Mouse (Mus musculus) fibroblast of lung, adult 2 months (primary cell): ENCODE measurements around the gene Neurod2.

Source experiments
- DNase-seq: peaks from one replicate; pipeline ENCODE4 v3.0.0-alpha.2; 2011; ENCODE audit warnings: low read depth

The Neurod2 gene

DNA sequence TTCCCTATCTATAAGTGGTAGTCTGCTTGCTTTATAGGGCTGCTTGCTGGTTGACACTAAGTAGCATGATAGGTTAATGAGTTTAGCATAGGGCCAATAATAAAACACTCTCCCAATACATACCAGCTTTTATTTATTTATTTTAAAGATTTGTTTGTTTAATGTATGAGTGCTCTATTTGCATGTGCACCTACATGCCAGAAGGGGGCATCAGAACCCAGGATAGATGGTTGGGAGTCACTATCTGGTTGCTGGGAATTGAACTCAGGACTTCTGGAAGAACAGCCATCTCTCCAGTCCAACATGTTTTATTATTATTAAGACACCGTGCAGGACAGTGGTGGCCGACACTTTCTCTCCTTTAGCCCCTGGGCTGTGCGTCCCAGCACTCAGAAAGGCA, 2.7 kb upstream of the Neurod2 start:
- no peak for DNase-seq

DNA sequence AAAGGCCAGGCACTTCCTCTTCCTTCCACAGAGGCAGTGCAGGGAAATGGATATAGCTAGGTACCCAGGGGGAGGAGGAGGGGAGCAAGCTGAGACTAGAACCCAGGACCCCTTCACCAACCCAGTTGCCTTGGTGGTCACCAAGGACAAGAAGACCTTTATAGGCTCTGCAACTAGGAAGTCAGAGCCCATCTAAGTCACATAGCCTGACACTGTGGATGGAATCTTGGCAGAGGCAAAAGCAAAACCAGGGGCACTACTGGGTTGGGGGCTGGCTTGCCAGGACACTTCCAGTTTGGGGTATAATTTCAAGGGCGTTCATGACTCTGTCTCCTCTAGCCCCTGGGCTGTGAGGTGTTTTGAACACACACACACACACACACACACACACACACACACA, 2.0 kb upstream of the Neurod2 start:
- DNase-seq, result no peak

DNA sequence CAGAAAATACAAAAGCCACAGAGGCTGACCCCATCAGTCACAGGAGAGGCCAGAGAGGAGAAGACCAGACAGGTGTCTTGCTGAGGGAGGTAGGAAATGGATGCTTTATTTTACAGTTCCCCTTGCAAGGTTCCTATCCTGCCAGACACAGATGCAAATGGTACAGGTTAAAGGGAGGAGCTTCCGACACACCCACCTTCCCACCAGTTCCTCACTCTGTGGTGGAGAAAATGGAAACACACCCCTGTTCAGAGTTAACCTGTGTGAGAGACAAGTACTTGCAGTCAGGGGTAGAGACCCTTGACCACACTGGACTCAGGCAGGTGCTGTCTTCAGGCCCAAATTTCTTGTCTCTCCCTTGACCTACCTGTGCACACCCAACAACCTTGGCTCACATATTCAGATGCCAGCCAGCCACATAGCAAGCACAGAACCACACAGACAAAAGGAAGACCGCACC, 1.3 kb upstream of the Neurod2 start:
- DNase-seq, result no peak

DNA sequence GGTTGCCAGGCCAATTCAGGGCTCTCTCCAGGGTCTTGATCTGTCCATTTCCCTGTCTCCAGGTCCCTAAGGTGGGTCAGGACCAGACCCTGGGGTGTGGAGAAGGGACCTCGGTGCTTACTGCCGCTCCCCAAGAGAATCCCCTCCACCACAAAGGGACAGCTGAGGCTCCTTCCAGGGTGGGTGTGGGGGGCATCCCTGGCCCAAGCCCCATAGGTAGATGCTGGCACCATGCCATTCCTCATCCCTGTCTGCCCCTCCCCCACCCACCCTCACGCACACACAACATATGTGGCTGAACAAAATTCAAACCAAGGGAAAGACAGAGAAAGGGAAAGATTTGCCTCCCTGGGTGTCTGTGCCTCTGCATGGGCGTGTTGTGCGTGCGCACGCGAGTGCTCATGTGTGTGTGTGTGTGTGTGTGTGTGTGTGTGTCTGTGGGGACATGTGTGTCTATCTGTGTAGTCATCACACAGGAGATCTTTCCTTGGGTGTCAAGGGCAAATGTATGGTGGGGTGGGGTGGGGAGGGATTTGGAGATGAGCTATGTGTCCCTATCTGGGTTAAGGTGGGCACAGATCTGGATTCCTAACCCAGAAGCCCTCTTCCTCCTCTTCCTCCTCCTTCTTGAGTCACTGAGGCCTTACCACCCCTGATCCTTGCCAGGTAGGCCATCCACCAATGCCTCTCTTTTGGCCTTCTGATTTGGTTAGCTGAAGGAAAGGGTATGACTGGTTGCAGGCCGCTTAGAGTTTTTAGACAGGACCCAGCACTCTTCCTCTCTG, 704 bp upstream of the Neurod2 start:
- no peak for DNase-seq

DNA sequence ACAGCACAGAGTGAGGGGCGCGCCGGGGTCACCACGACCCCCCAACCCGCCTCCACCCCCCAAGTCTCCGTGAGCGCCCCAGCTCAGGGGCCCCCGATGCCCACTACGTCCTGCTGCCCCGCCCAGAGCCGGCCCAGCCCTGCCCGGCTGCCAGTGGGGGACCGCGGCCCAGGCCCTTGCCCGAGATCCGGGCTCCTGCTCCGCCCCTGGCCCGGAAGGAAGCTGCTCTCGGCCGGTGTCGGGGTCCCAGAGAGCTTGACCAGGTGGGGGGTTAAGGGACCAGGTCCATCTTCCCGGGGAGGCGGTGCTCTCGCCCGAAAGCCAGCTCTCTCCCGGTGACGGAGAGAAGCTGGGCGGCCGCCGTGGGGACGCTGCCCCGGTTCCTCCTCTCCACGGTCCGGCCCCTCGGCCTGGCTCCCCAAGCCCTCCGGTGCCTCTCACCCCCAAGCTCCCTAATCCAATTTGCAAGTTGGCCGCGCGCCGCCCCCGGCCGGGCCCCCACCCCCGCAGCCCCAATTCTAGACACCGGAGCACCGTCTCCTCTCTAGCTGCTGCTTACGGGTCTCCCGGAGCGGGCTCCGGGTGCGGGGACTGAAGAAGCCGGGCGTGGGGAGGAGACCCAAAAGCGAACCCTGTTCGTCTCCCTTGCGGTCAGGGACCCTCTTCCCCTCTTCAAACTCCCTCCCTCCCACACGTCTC, 928 bp downstream of the Neurod2 start:
- no peak for DNase-seq

- DNase-seq, result no peak
These were observed 1.4 kb downstream of the Neurod2 start for GRCm38 (mm10) chr11:98328031-98328370.

GRCm38 (mm10) chr11:98327136-98328030, 2.1 kb downstream of the Neurod2 start:
- no peak for DNase-seq

GRCm38 (mm10) chr11:98326741-98327135, 2.7 kb downstream of the Neurod2 start:
- no peak for DNase-seq

DNA sequence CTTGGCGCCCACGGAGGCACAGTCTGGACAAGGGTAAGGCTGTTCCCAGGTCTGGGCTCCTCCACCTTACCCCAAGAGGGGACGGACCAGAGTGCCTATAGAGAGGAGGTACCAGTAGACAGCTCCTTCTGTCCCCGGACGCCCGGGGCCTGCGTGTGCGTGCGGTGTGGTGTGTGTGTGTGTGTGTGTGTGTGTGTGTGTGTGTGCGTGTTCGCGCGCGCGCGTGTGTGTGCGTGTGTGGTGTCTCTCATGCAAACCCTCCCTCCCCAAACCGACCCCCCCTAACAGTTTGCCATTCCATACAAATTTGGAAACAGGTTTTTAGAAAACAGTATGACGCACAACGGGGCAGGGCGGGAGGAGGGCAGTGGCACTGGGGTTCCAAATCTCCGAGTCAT, 3.6 kb downstream of the Neurod2 start:
- DNase-seq, result no peak

GRCm38 (mm10) chr11:98325191-98325820, 4.1 kb downstream of the Neurod2 start:
- DNase-seq, result no peak

- DNase-seq, result no peak
These were observed 5.5 kb downstream of the Neurod2 start for GRCm38 (mm10) chr11:98323933-98324332.

GRCm38 (mm10) chr11:98323136-98323866, 6.1 kb downstream of the Neurod2 start:
- no peak for DNase-seq

DNA sequence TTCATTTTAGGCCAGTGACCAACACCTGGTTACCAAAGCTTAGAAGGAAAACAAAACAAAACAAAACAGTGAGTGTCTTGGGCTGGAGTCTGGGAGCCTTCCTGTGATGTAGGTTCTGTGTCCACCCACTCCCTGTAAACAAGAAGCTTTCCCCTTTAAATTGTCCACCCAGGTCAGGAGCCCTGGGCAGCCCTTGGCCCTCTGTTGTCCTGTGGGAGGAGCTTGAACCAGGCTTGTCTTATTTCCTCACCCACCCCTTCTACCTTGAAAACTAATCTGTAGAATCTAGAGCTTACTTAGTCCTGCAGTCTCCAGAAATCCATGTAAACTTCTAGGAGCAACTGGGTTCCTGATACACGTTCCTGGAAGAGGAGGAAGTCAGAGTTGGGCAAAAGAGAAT, 7.3 kb downstream of the Neurod2 start:
- no peak for DNase-seq

DNA sequence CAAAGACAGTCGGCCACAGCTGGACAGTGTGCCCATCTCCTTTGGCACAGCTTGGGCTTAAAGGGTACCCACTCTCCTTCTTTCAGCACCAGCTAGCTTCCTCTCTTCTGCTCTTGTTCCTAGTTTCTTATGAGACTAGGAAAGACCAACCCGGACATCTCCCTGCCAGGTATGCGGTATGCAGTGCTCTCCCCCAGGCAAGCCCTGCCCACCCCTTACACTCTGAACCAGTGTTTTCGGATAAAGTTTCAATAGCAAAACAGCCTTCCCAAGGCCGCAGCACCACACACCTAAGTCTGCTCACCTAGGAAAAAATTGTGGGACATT, 7.8 kb downstream of the Neurod2 start:
- DNase-seq, result no peak

- DNase-seq, result no peak
These were observed 8.4 kb downstream of the Neurod2 start for GRCm38 (mm10) chr11:98320806-98321676.

DNA sequence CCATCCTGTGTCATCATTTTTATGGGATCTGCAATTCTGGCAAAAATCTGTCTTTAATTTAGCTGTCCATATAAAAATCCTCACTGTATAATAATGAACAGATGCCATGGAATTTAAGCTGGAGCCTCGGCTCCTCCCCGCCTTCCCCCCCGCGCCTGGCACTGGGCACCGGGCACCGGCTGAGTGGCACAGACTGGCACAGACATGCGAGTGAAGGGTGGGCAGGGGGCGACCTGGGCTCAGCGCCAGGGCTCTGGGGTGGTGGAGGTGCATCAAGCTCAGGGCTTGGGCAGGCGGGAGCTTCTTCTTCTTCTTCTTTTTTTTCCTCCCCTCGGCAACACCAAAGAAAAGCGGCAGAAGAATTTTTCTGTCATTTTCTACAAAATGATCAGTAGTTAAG, 9.1 kb downstream of the Neurod2 start:
- no peak for DNase-seq

GRCm38 (mm10) chr11:98319944-98320343, 9.5 kb downstream of the Neurod2 start:
- DNase-seq, result no peak

GRCm38 (mm10) chr11:98319544-98319943, 9.9 kb downstream of the Neurod2 start:
- no peak for DNase-seq

- DNase-seq, result no peak
These were observed 10.3 kb downstream of the Neurod2 start for GRCm38 (mm10) chr11:98319120-98319519.

GRCm38 (mm10) chr11:98318421-98319116, 10.9 kb downstream of the Neurod2 start:
- no peak for DNase-seq
